Mouse (Mus musculus): Measurements from ENCODE around the gene Zfp706. TPM values are rescaled to one million over a fixed set of nuclear protein-coding genes. Genes with fewer than 3 reads are reported as not detected.

The Zfp706 gene
- total RNA-seq (2014; fragmentation: Nextera tagmentation) (137 and 157 TPM in 2 replicates), total RNA-seq (2017) (42.4 and 74.2 TPM in 2 replicates), polyA plus RNA-seq (2012) (19.7 and 26.5 TPM in 2 replicates)

GRCm38 (mm10) chr15:37007233-37007958, at the start of gene Zfp706:
Gene Zfp706, minus strand, starts transcription at chr15:37007773.
- peak within 1 kb of the TSS; percentile 86 for H3K4me3 ChIP-seq (ENCODE audit: low read depth, low read length)
- peaks cover 46% of the 10 kb centered on the region for H3K4me1 ChIP-seq (ENCODE audit: insufficient read depth, low read depth, low read length)
- no peak for TF ChIP-seq TAL1 (conservative IDR thresholded peaks at IDR 0.05; ENCODE audit: low read depth, low read length)
- no peak for TF ChIP-seq CTCF (IDR thresholded peaks at IDR 0.05; ENCODE audit: low read depth, low read length)
- no peak for TF ChIP-seq GATA1 (IDR thresholded peaks at IDR 0.05; ENCODE audit: borderline replicate concordance, low read length)
- no peak for TF ChIP-seq POLR2AphosphoS5 (IDR thresholded peaks at IDR 0.05; ENCODE audit: insufficient replicate concordance, low read depth, low read length)
- no peak for TF ChIP-seq GATA2 (IDR thresholded peaks at IDR 0.05; ENCODE audit: borderline replicate concordance, low read depth, low read length)
- H3K9me3 ChIP-seq (replicated peaks) = no peaks in the 10 kb centered on the region
- ATAC-seq (ENCODE audit: extremely low read depth, insufficient number of reproducible peaks, low FRiP score, poor library complexity, severe bottlenecking) (peak; percentile 97), DNase-seq (ENCODE audit: low spot score) (peak; percentile 95)
- H3K36me3 ChIP-seq (replicated peaks) = peaks cover 30% of the 10 kb centered on the region
- H3K27me3 ChIP-seq (ENCODE audit: insufficient read depth, low read length) = no peaks in the 10 kb centered on the region

GRCm38 (mm10) chr15:37054582-37054981, 47.0 kb upstream of the Zfp706 start:
- Histone ChIP-seq H3K9me3 (replicated peaks) (peaks cover 4% of the 10 kb centered on the region; the same call in 1 of the 2 replicates), H3K27me3 (ENCODE audit: insufficient read depth, low read length) (peaks cover 6% of the 10 kb centered on the region; the same call in 1 of the 2 replicates), H3K4me3 (ENCODE audit: low read depth, low read length) (no peak overlapping the region), H3K36me3 (replicated peaks) (no peaks in the 10 kb centered on the region), H3K4me1 (ENCODE audit: insufficient read depth, low read depth, low read length) (no peaks in the 10 kb centered on the region)
- TF ChIP-seq TAL1 (conservative IDR thresholded peaks at IDR 0.05; ENCODE audit: low read depth, low read length) = no peak
- TF ChIP-seq POLR2AphosphoS5 (IDR thresholded peaks at IDR 0.05; ENCODE audit: insufficient replicate concordance, low read depth, low read length) = no peak
- TF ChIP-seq CTCF (IDR thresholded peaks at IDR 0.05; ENCODE audit: low read depth, low read length) = no peak
- TF ChIP-seq GATA1 (IDR thresholded peaks at IDR 0.05; ENCODE audit: borderline replicate concordance, low read length) = no peak
- TF ChIP-seq GATA2 (IDR thresholded peaks at IDR 0.05; ENCODE audit: borderline replicate concordance, low read depth, low read length) = no peak
- DNase-seq (ENCODE audit: low spot score) = no peak
- no peak for ATAC-seq (ENCODE audit: extremely low read depth, insufficient number of reproducible peaks, low FRiP score, poor library complexity, severe bottlenecking)

GRCm38 (mm10) chr15:37053085-37053762, 45.7 kb upstream of the Zfp706 start:
- no peaks in the 10 kb centered on the region for H3K36me3 ChIP-seq (replicated peaks)
- peaks cover 6% of the 10 kb centered on the region; the same call in 1 of the 2 replicates for H3K27me3 ChIP-seq (ENCODE audit: insufficient read depth, low read length)
- TF ChIP-seq POLR2AphosphoS5 (IDR thresholded peaks at IDR 0.05; ENCODE audit: insufficient replicate concordance, low read depth, low read length) = no peak
- TF ChIP-seq TAL1 (conservative IDR thresholded peaks at IDR 0.05; ENCODE audit: low read depth, low read length) = no peak
- TF ChIP-seq GATA1 (IDR thresholded peaks at IDR 0.05; ENCODE audit: borderline replicate concordance, low read length) = no peak
- TF ChIP-seq GATA2 (IDR thresholded peaks at IDR 0.05; ENCODE audit: borderline replicate concordance, low read depth, low read length) = no peak
- no peak for TF ChIP-seq CTCF (IDR thresholded peaks at IDR 0.05; ENCODE audit: low read depth, low read length)
- ATAC-seq (ENCODE audit: extremely low read depth, insufficient number of reproducible peaks, low FRiP score, poor library complexity, severe bottlenecking) (no peak), DNase-seq (ENCODE audit: low spot score) (no peak)
- no peaks in the 10 kb centered on the region for H3K4me1 ChIP-seq (ENCODE audit: insufficient read depth, low read depth, low read length)
- peaks cover 4% of the 10 kb centered on the region; the same call in 1 of the 2 replicates for H3K9me3 ChIP-seq (replicated peaks)
- no peak overlapping the region for H3K4me3 ChIP-seq (ENCODE audit: low read depth, low read length)

- ATAC-seq (ENCODE audit: extremely low read depth, insufficient number of reproducible peaks, low FRiP score, poor library complexity, severe bottlenecking) (no peak), DNase-seq (ENCODE audit: low spot score) (no peak)
- TF ChIP-seq GATA1 (IDR thresholded peaks at IDR 0.05; ENCODE audit: borderline replicate concordance, low read length) (no peak), GATA2 (IDR thresholded peaks at IDR 0.05; ENCODE audit: borderline replicate concordance, low read depth, low read length) (no peak)
- H3K36me3 ChIP-seq (replicated peaks) = no peaks in the 10 kb centered on the region
- no peaks in the 10 kb centered on the region for H3K4me1 ChIP-seq (ENCODE audit: insufficient read depth, low read depth, low read length)
- H3K27me3 ChIP-seq (ENCODE audit: insufficient read depth, low read length) = peaks cover 9% of the 10 kb centered on the region
- no peak overlapping the region for H3K4me3 ChIP-seq (ENCODE audit: low read depth, low read length)
- H3K9me3 ChIP-seq (replicated peaks) = peaks cover 4% of the 10 kb centered on the region; the same call in 1 of the 2 replicates
Measured at GRCm38 (mm10) chr15:37047403-37047802, 39.8 kb upstream of the Zfp706 start.

GRCm38 (mm10) chr15:37046586-37046985, 39.0 kb upstream of the Zfp706 start:
- no peaks in the 10 kb centered on the region for H3K36me3 ChIP-seq (replicated peaks)
- H3K9me3 ChIP-seq (replicated peaks) = 0 out of 2 replicates have a peak, but pooled peaks cover 2% of the 10 kb centered on the region
- no peaks in the 10 kb centered on the region for H3K4me1 ChIP-seq (ENCODE audit: insufficient read depth, low read depth, low read length)
- no peak overlapping the region for H3K4me3 ChIP-seq (ENCODE audit: low read depth, low read length)
- DNase-seq (ENCODE audit: low spot score) (no peak), ATAC-seq (ENCODE audit: extremely low read depth, insufficient number of reproducible peaks, low FRiP score, poor library complexity, severe bottlenecking) (no peak)
- H3K27me3 ChIP-seq (ENCODE audit: insufficient read depth, low read length) = peaks cover 10% of the 10 kb centered on the region
- TF ChIP-seq CTCF (IDR thresholded peaks at IDR 0.05; ENCODE audit: low read depth, low read length) = no peak
- TF ChIP-seq GATA1 (IDR thresholded peaks at IDR 0.05; ENCODE audit: borderline replicate concordance, low read length) = no peak
- no peak for TF ChIP-seq GATA2 (IDR thresholded peaks at IDR 0.05; ENCODE audit: borderline replicate concordance, low read depth, low read length)
- no peak for TF ChIP-seq POLR2AphosphoS5 (IDR thresholded peaks at IDR 0.05; ENCODE audit: insufficient replicate concordance, low read depth, low read length)
- no peak for TF ChIP-seq TAL1 (conservative IDR thresholded peaks at IDR 0.05; ENCODE audit: low read depth, low read length)

- DNase-seq (ENCODE audit: low spot score) (no peak), ATAC-seq (ENCODE audit: extremely low read depth, insufficient number of reproducible peaks, low FRiP score, poor library complexity, severe bottlenecking) (no peak)
- Histone ChIP-seq H3K4me1 (ENCODE audit: insufficient read depth, low read depth, low read length) (no peaks in the 10 kb centered on the region), H3K36me3 (replicated peaks) (no peaks in the 10 kb centered on the region), H3K27me3 (ENCODE audit: insufficient read depth, low read length) (peaks cover 12% of the 10 kb centered on the region), H3K9me3 (replicated peaks) (0 out of 2 replicates have a peak, but pooled peaks cover 2% of the 10 kb centered on the region), H3K4me3 (ENCODE audit: low read depth, low read length) (no peak overlapping the region)
- TF ChIP-seq TAL1 (conservative IDR thresholded peaks at IDR 0.05; ENCODE audit: low read depth, low read length) = no peak
- no peak for TF ChIP-seq GATA1 (IDR thresholded peaks at IDR 0.05; ENCODE audit: borderline replicate concordance, low read length)
Measured at GRCm38 (mm10) chr15:37046131-37046530, 38.6 kb upstream of the Zfp706 start.
